Mouse (Mus musculus): Measurements from ENCODE around the gene Rasgrp2. TPM values are rescaled to one million over a fixed set of nuclear protein-coding genes. Genes with fewer than 3 reads are reported as not detected.

Gene Rasgrp2
- polyA plus RNA-seq, 1 experiment: 8.4 TPM

- Histone ChIP-seq H3K4me3 (ENCODE audit: control insufficient read depth, low read depth, low read length) (no peak within 1 kb of the TSS), H3K27me3 (ENCODE audit: control insufficient read depth, insufficient read depth, low read length) (no peaks in the 10 kb centered on the region), H3K4me1 (ENCODE audit: control insufficient read depth, insufficient read depth, low read length) (no peaks in the 10 kb centered on the region), H3K36me3 (ENCODE audit: control insufficient read depth, insufficient read depth, low read length) (no peaks in the 10 kb centered on the region), H3K27ac (ENCODE audit: control insufficient read depth, insufficient read depth, low read depth, low read length) (no peak within 1 kb of the TSS)
- TF ChIP-seq CTCF (IDR thresholded peaks at IDR 0.05; ENCODE audit: control insufficient read depth, insufficient read depth, insufficient replicate concordance, low read depth, low read length) (no peak), POLR2A (IDR thresholded peaks at IDR 0.05; ENCODE audit: control insufficient read depth, low read depth, low read length) (peak; percentile 46; the same call in 1 of the 2 replicates)
Measured at GRCm38 (mm10) chr19:6384128-6384527, 15.0 kb upstream of the Rasgrp2 start, which contains the start of gene Pygm. Gene Pygm, plus strand, starts transcription at chr19:6384399.

DNA sequence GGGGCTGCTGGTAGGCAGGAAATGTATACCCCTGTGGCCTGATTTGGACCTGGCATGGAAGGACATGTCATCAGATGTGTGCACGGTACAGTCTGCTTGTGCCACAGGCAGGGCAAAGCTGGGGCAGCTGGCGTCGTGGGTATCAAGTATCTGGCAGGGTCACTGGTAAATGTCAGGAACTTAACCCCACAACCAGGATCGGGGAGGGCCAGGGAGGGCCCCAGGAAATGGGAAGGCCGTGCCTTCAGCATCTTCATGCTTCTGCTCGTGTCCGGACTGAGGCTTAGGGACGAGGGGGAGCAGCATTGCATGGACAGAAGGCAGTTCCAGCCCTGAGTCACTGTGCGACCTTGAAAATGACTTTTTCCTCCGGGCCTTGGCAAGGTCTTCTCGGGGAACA, 14.2 kb upstream of the Rasgrp2 start:
- no peaks in the 10 kb centered on the region for H3K4me1 ChIP-seq (ENCODE audit: control insufficient read depth, insufficient read depth, low read length)
- TF ChIP-seq CTCF (IDR thresholded peaks at IDR 0.05; ENCODE audit: control insufficient read depth, insufficient read depth, insufficient replicate concordance, low read depth, low read length) (no peak), POLR2A (IDR thresholded peaks at IDR 0.05; ENCODE audit: control insufficient read depth, low read depth, low read length) (no peak)

DNA sequence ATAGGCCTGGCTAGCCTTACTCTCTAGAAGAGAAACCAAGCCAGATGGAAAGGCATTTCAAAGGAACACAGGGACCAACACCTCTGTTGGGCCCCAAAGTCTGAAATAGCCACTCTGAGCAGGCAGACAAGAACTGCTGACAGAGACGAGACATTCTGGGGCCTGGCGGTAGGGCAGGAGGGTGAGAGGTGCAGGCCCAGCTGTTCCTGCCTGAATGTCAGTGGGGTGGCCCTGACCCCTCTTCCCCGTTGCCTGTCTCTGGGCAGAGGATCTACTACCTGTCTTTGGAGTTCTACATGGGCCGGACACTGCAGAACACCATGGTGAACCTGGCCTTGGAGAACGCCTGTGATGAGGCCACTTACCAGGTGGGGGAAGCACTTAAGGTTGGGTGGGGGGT, 13.7 kb upstream of the Rasgrp2 start:
- no peak overlapping the region for H3K4me3 ChIP-seq (ENCODE audit: control insufficient read depth, low read depth, low read length)
- H3K4me1 ChIP-seq (ENCODE audit: control insufficient read depth, insufficient read depth, low read length): no peaks in the 10 kb centered on the region
- TF ChIP-seq POLR2A (IDR thresholded peaks at IDR 0.05; ENCODE audit: control insufficient read depth, low read depth, low read length) (no peak), CTCF (IDR thresholded peaks at IDR 0.05; ENCODE audit: control insufficient read depth, insufficient read depth, insufficient replicate concordance, low read depth, low read length) (no peak)
- no peaks in the 10 kb centered on the region for H3K27me3 ChIP-seq (ENCODE audit: control insufficient read depth, insufficient read depth, low read length)
- no peak overlapping the region for H3K27ac ChIP-seq (ENCODE audit: control insufficient read depth, insufficient read depth, low read depth, low read length)
- H3K36me3 ChIP-seq (ENCODE audit: control insufficient read depth, insufficient read depth, low read length): no peaks in the 10 kb centered on the region

More for the DNA sequence above, 14.2 kb upstream of the Rasgrp2 start:
- Histone ChIP-seq H3K36me3 (ENCODE audit: control insufficient read depth, insufficient read depth, low read length) (no peaks in the 10 kb centered on the region), H3K27me3 (ENCODE audit: control insufficient read depth, insufficient read depth, low read length) (no peaks in the 10 kb centered on the region), H3K4me3 (ENCODE audit: control insufficient read depth, low read depth, low read length) (no peak overlapping the region), H3K27ac (ENCODE audit: control insufficient read depth, insufficient read depth, low read depth, low read length) (no peak overlapping the region)

GRCm38 (mm10) chr19:6385821-6386220, 13.3 kb upstream of the Rasgrp2 start:
- no peaks in the 10 kb centered on the region for H3K27me3 ChIP-seq (ENCODE audit: control insufficient read depth, insufficient read depth, low read length)
- H3K4me1 ChIP-seq (ENCODE audit: control insufficient read depth, insufficient read depth, low read length): no peaks in the 10 kb centered on the region
- TF ChIP-seq POLR2A (IDR thresholded peaks at IDR 0.05; ENCODE audit: control insufficient read depth, low read depth, low read length) (no peak), CTCF (IDR thresholded peaks at IDR 0.05; ENCODE audit: control insufficient read depth, insufficient read depth, insufficient replicate concordance, low read depth, low read length) (no peak)
- no peak overlapping the region for H3K4me3 ChIP-seq (ENCODE audit: control insufficient read depth, low read depth, low read length)
- H3K27ac ChIP-seq (ENCODE audit: control insufficient read depth, insufficient read depth, low read depth, low read length): no peak overlapping the region
- H3K36me3 ChIP-seq (ENCODE audit: control insufficient read depth, insufficient read depth, low read length): no peaks in the 10 kb centered on the region

DNA sequence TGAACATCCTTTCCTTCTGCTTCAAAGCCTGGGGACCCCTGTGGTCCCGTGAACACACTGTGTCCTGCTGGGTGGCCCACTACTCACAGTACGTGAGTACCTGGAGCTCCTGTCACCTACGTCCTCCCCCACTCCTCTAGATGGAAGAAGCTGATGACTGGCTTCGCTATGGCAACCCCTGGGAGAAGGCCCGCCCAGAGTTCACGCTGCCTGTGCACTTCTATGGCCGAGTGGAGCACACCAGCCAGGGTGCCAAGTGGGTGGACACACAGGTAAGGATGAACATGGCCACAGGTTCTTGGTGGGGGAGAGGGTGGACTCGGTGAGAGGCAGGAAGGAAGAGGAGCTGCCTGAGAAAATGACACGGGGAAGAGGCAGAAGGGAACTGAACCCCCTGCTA, 12.9 kb upstream of the Rasgrp2 start:
- no peak overlapping the region for H3K4me3 ChIP-seq (ENCODE audit: control insufficient read depth, low read depth, low read length)
- no peaks in the 10 kb centered on the region for H3K27me3 ChIP-seq (ENCODE audit: control insufficient read depth, insufficient read depth, low read length)
- H3K36me3 ChIP-seq (ENCODE audit: control insufficient read depth, insufficient read depth, low read length): no peaks in the 10 kb centered on the region
- TF ChIP-seq CTCF (IDR thresholded peaks at IDR 0.05; ENCODE audit: control insufficient read depth, insufficient read depth, insufficient replicate concordance, low read depth, low read length): no peak
- no peak for TF ChIP-seq POLR2A (IDR thresholded peaks at IDR 0.05; ENCODE audit: control insufficient read depth, low read depth, low read length)
- H3K27ac ChIP-seq (ENCODE audit: control insufficient read depth, insufficient read depth, low read depth, low read length): no peak overlapping the region
- no peaks in the 10 kb centered on the region for H3K4me1 ChIP-seq (ENCODE audit: control insufficient read depth, insufficient read depth, low read length)

- Histone ChIP-seq H3K36me3 (ENCODE audit: control insufficient read depth, insufficient read depth, low read length) (no peaks in the 10 kb centered on the region), H3K4me3 (ENCODE audit: control insufficient read depth, low read depth, low read length) (no peak overlapping the region), H3K27me3 (ENCODE audit: control insufficient read depth, insufficient read depth, low read length) (no peaks in the 10 kb centered on the region), H3K4me1 (ENCODE audit: control insufficient read depth, insufficient read depth, low read length) (no peaks in the 10 kb centered on the region), H3K27ac (ENCODE audit: control insufficient read depth, insufficient read depth, low read depth, low read length) (no peak overlapping the region)
- peak; percentile 9; the same call in 1 of the 2 replicates for TF ChIP-seq CTCF (IDR thresholded peaks at IDR 0.05; ENCODE audit: control insufficient read depth, insufficient read depth, insufficient replicate concordance, low read depth, low read length)
- no peak for TF ChIP-seq POLR2A (IDR thresholded peaks at IDR 0.05; ENCODE audit: control insufficient read depth, low read depth, low read length)
Measured at GRCm38 (mm10) chr19:6388006-6388405, 11.1 kb upstream of the Rasgrp2 start.

- H3K36me3 ChIP-seq (ENCODE audit: control insufficient read depth, insufficient read depth, low read length): no peaks in the 10 kb centered on the region
- no peak overlapping the region for H3K27ac ChIP-seq (ENCODE audit: control insufficient read depth, insufficient read depth, low read depth, low read length)
- no peaks in the 10 kb centered on the region for H3K27me3 ChIP-seq (ENCODE audit: control insufficient read depth, insufficient read depth, low read length)
- peak overlapping the region; percentile 8 for H3K4me3 ChIP-seq (ENCODE audit: control insufficient read depth, low read depth, low read length)
- H3K4me1 ChIP-seq (ENCODE audit: control insufficient read depth, insufficient read depth, low read length): no peaks in the 10 kb centered on the region
- TF ChIP-seq CTCF (IDR thresholded peaks at IDR 0.05; ENCODE audit: control insufficient read depth, insufficient read depth, insufficient replicate concordance, low read depth, low read length) (no peak), POLR2A (IDR thresholded peaks at IDR 0.05; ENCODE audit: control insufficient read depth, low read depth, low read length) (no peak)
Measured at GRCm38 (mm10) chr19:6389803-6390202, 9.3 kb upstream of the Rasgrp2 start.

DNA sequence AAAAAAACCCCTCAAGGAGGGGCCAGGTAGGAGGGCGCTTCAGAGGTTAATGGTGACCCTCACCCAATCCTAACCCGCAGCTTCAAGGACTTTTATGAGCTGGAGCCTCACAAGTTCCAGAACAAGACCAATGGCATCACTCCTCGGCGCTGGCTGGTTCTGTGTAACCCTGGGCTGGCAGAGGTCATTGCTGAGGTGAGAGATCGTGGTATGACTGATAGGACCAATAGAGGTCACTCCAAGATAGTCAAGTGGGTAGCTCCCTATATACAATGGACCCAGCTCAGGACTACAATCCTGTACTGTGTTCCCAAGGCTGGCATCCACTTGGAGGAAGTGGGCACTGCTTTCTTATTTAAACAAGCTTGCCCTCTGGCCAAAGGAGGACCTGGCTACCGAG, 8.9 kb upstream of the Rasgrp2 start:
- Histone ChIP-seq H3K4me3 (ENCODE audit: control insufficient read depth, low read depth, low read length) (no peak overlapping the region), H3K27me3 (ENCODE audit: control insufficient read depth, insufficient read depth, low read length) (no peaks in the 10 kb centered on the region), H3K27ac (ENCODE audit: control insufficient read depth, insufficient read depth, low read depth, low read length) (no peak overlapping the region), H3K36me3 (ENCODE audit: control insufficient read depth, insufficient read depth, low read length) (no peaks in the 10 kb centered on the region), H3K4me1 (ENCODE audit: control insufficient read depth, insufficient read depth, low read length) (no peaks in the 10 kb centered on the region)
- no peak for TF ChIP-seq CTCF (IDR thresholded peaks at IDR 0.05; ENCODE audit: control insufficient read depth, insufficient read depth, insufficient replicate concordance, low read depth, low read length)
- TF ChIP-seq POLR2A (IDR thresholded peaks at IDR 0.05; ENCODE audit: control insufficient read depth, low read depth, low read length): no peak
